Mouse (Mus musculus) megakaryocyte, embryonic 14.5 days (primary cell): ENCODE data around the gene Dusp18. TPM values are rescaled to one million over a fixed set of nuclear protein-coding genes. Genes with fewer than 3 reads are reported as not detected.

Experiments used
- H3K27me3 ChIP-seq: replicated peaks from 2 replicates; pipeline ENCODE3; 2012; ENCODE audit warnings: inconsistent platforms
- H3K36me3 ChIP-seq: replicated peaks from 2 replicates; pipeline ENCODE3; 2012; ENCODE audit warnings: low read length, inconsistent platforms, mixed read lengths
- H3K4me1 ChIP-seq: 2 replicates; pipeline ENCODE4 v1.6.1; 2012; ENCODE audit warnings: inconsistent platforms
- H3K4me3 ChIP-seq: replicated peaks from 2 replicates; pipeline ENCODE3; 2012; ENCODE audit warnings: moderate library complexity, mild to moderate bottlenecking, inconsistent platforms
- H3K9me3 ChIP-seq: 2 replicates; pipeline ENCODE4 v1.6.1; 2012; ENCODE audit warnings: inconsistent platforms
- FLI1 ChIP-seq: IDR thresholded peaks from 2 replicates; pipeline ENCODE4 v1.6.1; 2012; ENCODE audit warnings: low read length, inconsistent platforms, mixed read lengths
- GATA1 ChIP-seq: IDR thresholded peaks from 3 replicates; pipeline ENCODE4 v1.6.1; 2012; ENCODE audit warnings: mixed read lengths, low read length, inconsistent platforms, borderline replicate concordance
- polyA plus RNA-seq: library from polyadenylated mRNA; stranded (reverse); fragments of >175 nt; gene quantifications from 2 replicates; pipeline ENCODE4 v1.2.3, GENCODE M21; 2012; ENCODE audit warnings: low replicate concordance; ENCODE audit not compliant: insufficient read depth

Gene Dusp18
- polyA plus RNA-seq, 1 experiment, result 0.70 TPM

DNA sequence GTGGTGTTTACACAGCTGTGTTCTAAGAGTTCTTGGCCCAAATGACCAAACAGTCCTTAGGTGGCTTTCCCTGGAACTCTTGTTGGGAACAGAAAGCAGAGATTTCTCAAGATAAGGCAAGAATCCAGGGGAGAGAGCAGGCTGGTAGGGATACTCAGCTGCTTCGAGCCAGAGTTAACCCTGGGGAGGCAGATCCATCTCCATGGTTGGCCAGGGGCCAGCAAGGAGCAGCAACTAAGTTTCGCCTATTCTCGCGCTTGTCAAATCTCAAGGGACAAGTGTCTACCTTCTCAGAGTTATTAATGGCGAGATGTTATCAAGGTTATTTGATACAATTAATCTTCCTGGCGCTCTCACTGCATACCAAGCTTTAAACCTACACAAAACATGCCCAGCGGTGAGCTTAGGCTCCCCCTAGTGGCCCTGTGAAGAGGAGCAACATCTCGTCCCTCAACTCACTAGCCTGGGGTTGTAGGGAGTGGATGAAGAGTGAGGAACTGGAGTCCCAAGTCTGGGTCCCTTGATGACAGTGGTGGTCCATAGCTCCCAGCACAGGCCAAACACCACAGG, 26.3 kb downstream of the Dusp18 start:
- TF ChIP-seq GATA1 (no peak), FLI1 (no peak)
- Histone ChIP-seq H3K27me3 (peaks cover 17% of the 10 kb centered on the region), H3K36me3 (peaks cover 31% of the 10 kb centered on the region)

DNA sequence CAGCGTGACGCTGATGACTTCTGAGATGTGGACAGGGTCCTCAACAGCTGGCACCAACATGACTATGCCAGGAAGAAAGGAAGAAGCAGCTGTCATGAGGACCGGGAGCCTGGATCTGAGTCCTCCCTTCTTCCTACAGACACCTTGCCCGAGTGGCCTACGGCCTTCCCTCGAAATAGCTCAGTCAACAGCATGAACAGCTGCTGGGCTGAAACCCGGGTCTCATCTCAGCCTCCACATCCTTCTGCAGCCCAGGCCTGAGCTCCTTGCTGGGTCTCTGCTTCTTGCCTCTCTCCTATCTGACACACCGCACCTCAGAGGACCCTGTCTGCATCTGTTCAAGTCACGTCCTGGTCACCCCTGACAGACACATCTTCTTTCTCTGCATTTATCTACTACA, 27.1 kb downstream of the Dusp18 start:
- TF ChIP-seq GATA1 (no peak), FLI1 (no peak)
- Histone ChIP-seq H3K9me3 (no peaks in the 10 kb centered on the region), H3K4me1 (no peaks in the 10 kb centered on the region), H3K27me3 (peaks cover 14% of the 10 kb centered on the region), H3K36me3 (peaks cover 36% of the 10 kb centered on the region), H3K4me3 (no peak overlapping the region)

More for the DNA sequence above, 26.3 kb downstream of the Dusp18 start:
- H3K4me1 ChIP-seq, result no peaks in the 10 kb centered on the region
- H3K9me3 ChIP-seq, result no peaks in the 10 kb centered on the region
- no peak overlapping the region for H3K4me3 ChIP-seq

- Histone ChIP-seq H3K27me3 (peaks cover 16% of the 10 kb centered on the region), H3K9me3 (no peaks in the 10 kb centered on the region), H3K36me3 (peaks cover 38% of the 10 kb centered on the region), H3K4me3 (no peak overlapping the region), H3K4me1 (no peaks in the 10 kb centered on the region)
- TF ChIP-seq GATA1 (no peak), FLI1 (no peak)
Observed at GRCm38 (mm10) chr11:3922731-3923130, 27.7 kb downstream of the Dusp18 start.

DNA sequence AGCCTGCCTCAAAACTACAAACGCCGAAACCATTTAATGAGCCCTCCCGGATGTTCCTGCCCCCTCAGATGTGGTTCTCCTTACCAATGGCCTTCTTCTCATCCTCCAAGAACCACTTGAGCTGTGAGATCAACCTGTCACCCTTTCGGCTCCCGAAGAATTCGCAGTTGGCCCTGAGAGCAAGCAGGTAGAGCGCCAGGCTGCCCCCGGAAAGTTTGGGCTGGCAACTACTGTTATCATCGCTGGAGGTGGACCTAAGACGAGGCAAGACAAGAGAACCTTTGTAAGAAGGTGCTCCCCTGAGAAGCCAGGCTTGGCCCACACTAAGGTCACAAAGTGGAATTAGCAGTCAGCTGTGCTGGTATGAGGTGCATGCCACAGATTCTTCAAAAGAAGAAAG, 30.9 kb downstream of the Dusp18 start:
- Histone ChIP-seq H3K4me1 (peaks cover 3% of the 10 kb centered on the region), H3K4me3 (no peak overlapping the region), H3K36me3 (peaks cover 36% of the 10 kb centered on the region), H3K27me3 (peaks cover 28% of the 10 kb centered on the region), H3K9me3 (no peaks in the 10 kb centered on the region)
- no peak for TF ChIP-seq GATA1
- TF ChIP-seq FLI1, result no peak

DNA sequence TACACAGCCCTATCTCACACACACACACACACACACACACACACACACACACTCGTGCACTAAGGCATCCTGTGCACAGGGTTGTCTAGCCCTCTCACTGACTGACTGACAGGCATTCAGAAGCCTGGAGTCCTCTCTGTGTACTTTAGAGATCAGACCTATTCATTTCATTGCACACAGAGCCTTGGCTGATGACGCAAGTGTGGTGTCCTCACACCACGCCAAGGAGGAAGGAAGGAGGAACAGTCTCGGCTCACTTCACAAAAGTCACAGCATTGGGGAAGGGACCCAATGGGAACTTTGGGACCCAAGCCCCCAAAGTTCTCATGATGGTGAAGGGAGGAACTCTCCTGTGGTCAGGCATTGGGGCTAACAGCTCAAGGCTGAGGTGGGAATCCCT, 35.0 kb downstream of the Dusp18 start:
- Histone ChIP-seq H3K27me3 (peaks cover 31% of the 10 kb centered on the region), H3K9me3 (no peaks in the 10 kb centered on the region), H3K36me3 (peaks cover 15% of the 10 kb centered on the region), H3K4me3 (peak overlapping the region; percentile 48), H3K4me1 (peaks cover 26% of the 10 kb centered on the region)
- TF ChIP-seq GATA1 (no peak), FLI1 (no peak)

DNA sequence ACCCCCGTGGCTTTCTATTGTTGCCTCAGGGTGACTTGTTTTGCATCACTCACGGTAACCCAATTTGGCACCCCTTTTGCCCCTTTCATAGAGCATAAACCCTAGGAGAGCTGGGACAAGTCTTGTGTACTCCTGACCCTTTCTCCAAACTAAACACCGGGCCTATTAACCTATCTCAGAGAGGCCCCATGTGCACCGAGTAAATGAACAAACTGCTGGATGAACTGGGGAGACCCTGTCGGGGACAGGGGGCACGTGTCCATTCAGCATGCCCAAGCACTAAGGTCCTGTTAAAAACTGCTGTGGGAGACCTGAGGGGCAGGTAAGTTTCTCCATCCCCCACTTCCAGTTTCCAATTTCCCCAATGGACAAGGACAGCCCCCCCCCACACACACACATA, 35.9 kb downstream of the Dusp18 start:
- Histone ChIP-seq H3K4me3 (peak overlapping the region; percentile 93), H3K4me1 (peaks cover 26% of the 10 kb centered on the region), H3K27me3 (peaks cover 34% of the 10 kb centered on the region), H3K9me3 (no peaks in the 10 kb centered on the region), H3K36me3 (peaks cover 10% of the 10 kb centered on the region)
- TF ChIP-seq FLI1 (no peak), GATA1 (no peak)

DNA sequence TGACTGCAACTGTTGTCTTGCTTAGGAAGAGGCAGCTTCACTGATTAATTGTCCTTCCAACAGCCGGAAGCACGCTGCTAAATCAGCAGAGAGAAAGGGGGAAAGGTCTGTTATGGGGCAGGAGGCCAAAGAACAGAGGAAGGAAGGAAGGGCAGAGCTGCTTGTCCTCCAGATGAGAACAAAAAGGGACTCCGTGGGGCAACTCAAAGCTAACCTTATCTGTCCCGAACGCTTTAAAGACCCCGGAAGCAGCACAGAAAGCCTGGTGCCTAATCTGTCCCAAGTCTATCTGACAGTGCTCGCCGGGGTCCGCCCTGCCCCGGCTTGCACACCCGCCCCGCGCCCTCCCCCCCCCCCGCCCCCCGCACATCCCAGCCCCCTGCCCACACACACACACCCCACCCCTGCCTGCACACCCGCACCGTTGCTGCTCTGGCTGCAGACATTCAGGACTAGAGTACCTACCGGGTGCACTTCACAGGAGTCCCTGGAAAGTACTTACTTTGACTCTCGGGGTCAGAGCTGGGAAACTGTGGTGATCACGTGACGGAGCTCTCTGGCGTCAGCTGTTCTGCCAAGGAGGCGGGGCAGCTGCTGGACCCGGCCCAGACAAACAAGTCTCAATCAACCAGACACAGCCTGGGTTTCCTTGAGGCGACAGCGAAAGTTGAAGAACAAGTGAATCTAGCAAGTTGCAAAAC, 36.6 kb downstream of the Dusp18 start, which contains the start of gene Tcn2:
Gene Tcn2, minus strand, starts transcription at position 649 of the 701 bp plus-strand sequence.
- H3K36me3 ChIP-seq, result peaks cover 4% of the 10 kb centered on the region
- no peak for TF ChIP-seq GATA1
- no peak for TF ChIP-seq FLI1
- H3K9me3 ChIP-seq, result no peaks in the 10 kb centered on the region
- peak within 1 kb of the TSS; percentile 93 for H3K4me3 ChIP-seq
- peaks cover 26% of the 10 kb centered on the region for H3K4me1 ChIP-seq
- peaks cover 34% of the 10 kb centered on the region for H3K27me3 ChIP-seq

DNA sequence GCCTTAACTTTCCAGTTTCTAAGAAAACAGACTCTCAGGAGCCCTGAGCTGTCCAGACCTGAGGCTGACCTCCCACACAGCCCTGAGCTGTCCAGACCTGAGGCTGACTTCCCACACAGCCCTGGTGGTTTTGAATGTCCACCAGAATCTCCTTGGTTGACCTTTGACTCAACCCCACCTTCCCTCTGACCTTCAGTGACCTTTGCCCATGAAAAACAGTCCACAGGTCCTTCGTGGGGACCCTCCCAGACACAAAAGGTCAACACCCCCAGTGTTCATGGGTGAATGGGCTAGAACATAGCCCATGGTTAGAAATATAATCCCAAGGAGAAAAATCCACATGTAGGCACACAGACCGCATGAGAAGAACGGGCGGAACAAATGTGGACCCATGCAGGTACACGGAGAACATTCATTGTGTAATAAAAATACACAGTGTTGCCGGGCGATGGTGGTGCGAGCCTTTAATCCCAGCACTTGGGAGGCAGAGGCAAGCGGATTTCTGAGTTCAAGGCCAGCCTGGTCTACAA, 38.8 kb downstream of the Dusp18 start:
- H3K9me3 ChIP-seq, result no peaks in the 10 kb centered on the region
- no peaks in the 10 kb centered on the region for H3K36me3 ChIP-seq
- peaks cover 34% of the 10 kb centered on the region for H3K27me3 ChIP-seq
- no peak overlapping the region for H3K4me3 ChIP-seq
- no peak for TF ChIP-seq GATA1
- no peak for TF ChIP-seq FLI1
- H3K4me1 ChIP-seq, result peaks cover 26% of the 10 kb centered on the region

DNA sequence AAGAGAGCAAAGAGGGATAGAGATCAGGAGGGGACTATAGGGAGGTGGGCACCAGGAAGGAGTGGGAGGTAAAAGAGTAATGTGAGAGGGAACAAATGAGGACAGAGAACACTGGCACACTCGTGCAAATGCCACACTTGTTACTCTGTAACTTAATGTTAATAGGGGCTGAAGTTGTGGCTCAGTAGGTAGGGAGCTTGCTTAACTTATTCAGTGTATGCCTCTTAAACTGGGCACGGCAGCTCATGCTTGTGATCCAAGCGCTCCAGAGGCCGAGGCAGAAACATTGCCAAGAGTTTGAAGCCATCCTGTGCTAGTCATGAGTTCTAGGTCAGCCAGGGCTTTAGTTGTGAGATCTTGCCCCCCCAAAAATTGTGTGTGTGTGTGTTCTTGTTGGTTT, 40.1 kb downstream of the Dusp18 start:
- no peaks in the 10 kb centered on the region for H3K9me3 ChIP-seq
- H3K4me3 ChIP-seq, result no peak overlapping the region
- no peaks in the 10 kb centered on the region for H3K36me3 ChIP-seq
- TF ChIP-seq FLI1 (no peak), GATA1 (no peak)
- peaks cover 32% of the 10 kb centered on the region for H3K27me3 ChIP-seq
- peaks cover 26% of the 10 kb centered on the region for H3K4me1 ChIP-seq

DNA sequence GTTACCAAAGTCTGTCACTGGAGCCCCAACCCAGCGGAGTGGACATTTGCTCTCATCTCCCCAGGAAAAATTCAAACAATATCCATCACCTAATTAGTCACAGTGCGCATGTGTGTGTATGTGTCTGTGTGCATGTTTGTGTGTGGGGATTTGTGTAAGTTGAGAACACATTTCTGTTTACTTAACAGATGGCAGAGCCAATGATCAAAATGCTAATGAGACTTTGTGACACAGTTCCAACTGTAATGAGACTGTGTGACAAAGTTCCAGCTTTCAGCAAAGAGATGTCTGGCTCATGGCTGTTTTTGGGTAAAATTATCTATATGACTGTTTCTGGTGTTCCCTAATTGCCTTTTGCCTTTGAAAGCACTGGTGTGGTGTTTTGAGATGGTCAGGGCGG, 41.3 kb downstream of the Dusp18 start:
- Histone ChIP-seq H3K4me3 (no peak overlapping the region), H3K36me3 (no peaks in the 10 kb centered on the region), H3K9me3 (no peaks in the 10 kb centered on the region), H3K27me3 (peaks cover 30% of the 10 kb centered on the region), H3K4me1 (peaks cover 20% of the 10 kb centered on the region)
- TF ChIP-seq GATA1 (no peak), FLI1 (no peak)
